Mouse (Mus musculus) MEL-GATA-1-ER (cell line): ENCODE data around the gene Olfr898.

Experiments
- DNase-seq: peaks from one replicate; pipeline ENCODE4 v3.0.0-alpha.2; 2012; ENCODE audit warnings: low read depth; ENCODE audit errors: extremely low read depth

Olfr898 gene

DNA sequence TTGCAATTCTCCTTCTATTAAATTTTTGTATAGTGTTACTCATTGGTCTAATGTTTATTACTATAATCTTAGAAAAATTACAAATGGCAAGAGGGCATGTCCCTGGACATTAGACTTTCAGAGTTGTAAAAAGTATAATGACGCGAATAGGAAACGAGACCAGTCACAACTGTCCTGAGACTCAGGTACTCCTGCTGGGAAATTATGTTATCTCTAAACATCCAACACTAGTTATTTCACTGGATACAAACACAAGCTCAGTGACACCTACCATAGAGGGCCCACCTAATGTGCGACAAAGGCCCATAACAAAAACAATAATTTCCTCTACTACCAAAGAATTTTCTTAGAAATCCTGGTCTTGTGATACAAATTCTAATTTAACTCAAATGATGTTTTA lies at the start of gene Olfr898:
TSS of gene Olfr898 (plus strand) at position 301 of the 400 bp plus-strand sequence.
- no peak for DNase-seq

DNA sequence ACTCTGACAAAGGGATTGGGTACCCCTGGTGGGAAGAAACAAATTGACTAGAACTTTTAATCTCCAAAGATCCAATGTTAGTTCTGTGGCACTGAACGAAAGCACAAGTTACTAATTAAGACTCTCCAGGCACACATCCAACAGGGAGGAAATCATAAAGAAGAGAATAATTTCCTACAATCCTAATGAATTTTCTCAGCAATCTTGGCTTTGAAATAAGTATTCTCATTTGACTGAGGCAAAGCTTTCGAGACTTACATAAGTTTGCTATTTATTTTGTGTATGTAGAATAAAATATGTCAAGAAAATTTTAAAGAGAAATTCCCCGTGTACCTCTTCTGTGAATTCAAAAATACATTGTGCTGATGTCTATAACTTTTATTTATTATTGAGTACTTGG lies 19.5 kb upstream of the Olfr898 start, which contains the start of gene Olfr25:
TSS of gene Olfr25 (plus strand) at position 301 of the 400 bp plus-strand sequence.
- DNase-seq = no peak

DNA sequence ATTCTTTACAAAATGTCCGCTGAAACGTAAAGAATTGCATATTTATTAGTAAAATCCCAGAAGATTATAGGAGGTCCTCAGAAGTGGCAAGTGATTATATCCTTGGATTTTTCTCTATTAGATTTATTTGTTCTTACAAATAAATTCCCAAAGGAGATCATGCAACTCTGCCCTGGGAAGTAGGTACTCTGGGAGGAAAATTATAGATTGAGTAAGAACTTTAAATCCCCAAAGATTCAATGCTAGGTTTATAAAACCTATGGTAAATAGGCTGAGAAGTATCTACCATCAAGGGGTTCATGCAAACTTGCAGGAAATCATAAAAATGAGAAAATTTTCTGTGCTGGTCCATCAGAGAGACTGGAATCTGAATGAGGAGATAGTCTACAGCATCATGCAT lies 18.4 kb downstream of the Olfr898 start, which contains the start of gene Olfr250:
TSS of gene Olfr250 (plus strand) at position 301 of the 400 bp plus-strand sequence.
- DNase-seq = no peak

DNA sequence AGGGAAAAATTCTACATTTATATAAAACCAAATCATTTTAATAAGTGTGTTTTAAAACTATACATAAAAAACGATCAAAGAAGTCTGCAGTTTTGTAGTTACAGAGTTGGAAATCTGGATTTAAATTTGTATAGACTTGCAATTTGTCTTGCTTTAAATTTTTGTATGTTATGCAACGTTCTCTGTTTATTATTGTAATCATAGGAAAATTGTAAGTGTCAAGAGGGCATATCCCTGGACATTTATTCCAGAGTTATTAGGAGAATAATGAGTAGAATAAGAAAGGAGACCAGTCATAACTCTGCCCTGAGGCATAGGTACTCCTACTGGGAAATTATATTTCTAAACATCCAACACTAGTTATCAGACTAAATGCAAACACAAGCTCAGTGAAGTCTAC lies 28.6 kb downstream of the Olfr898 start, which contains the start of gene Olfr251:
TSS of gene Olfr251 (plus strand) at position 301 of the 400 bp plus-strand sequence.
- no peak for DNase-seq

DNA sequence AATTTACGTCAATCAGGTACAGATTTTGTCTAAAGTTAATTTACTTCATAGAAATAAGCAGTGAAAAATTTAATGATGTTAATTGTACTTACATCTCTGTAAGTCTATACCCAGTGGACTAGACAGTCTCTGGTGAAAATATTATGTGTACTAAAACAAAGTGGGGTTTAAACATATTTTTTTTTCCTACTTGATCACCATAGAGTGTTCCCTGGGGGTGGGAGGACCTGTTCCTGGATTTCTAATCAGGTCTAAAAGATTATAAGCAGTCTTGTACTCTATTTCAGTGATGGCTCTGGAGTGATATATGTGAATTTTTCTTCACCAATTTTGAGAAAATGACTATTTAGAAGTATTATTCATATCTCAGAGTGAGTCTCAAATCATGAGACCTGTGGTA lies 53.2 kb downstream of the Olfr898 start, which contains the start of gene Olfr147:
TSS of gene Olfr147 (plus strand) at position 301 of the 400 bp plus-strand sequence.
- no peak for DNase-seq
